Mouse (Mus musculus) olfactory bulb, adult 2 months (tissue): ENCODE measurements at regions not wholly inside any gene's neighbourhood (a gene's known extent, or its start where the extent isn't known, plus 50 kb on each side); places are given as distances from the start of the nearest gene placed in this dataset.

Experiments used
- CTCF ChIP-seq: fragments of 200-500 bp; IDR thresholded peaks from 2 replicates; pipeline ENCODE4 v1.5.1; 2012; ENCODE audit warnings: low read depth, mild to moderate bottlenecking, low read length, moderate library complexity; ENCODE audit not compliant: insufficient read depth
- POLR2A ChIP-seq: fragments of 200-500 bp; IDR thresholded peaks from 2 replicates; pipeline ENCODE4 v1.6.1; 2012; ENCODE audit warnings: mild to moderate bottlenecking, low read depth, low read length, moderate library complexity; ENCODE audit not compliant: insufficient read depth

- TF ChIP-seq POLR2A (no peak), CTCF (no peak)
These were observed 88.1 kb upstream of the Akirin2 start for GRCm38 (mm10) chr4:34462591-34462990.
